Mouse (Mus musculus): ENCODE measurements at regions not wholly inside any gene's neighbourhood (a gene's known extent, or its start where the extent isn't known, plus 50 kb on each side); places are given as distances from the start of the nearest gene placed in this dataset.
A peak's percentile ranks its signal among the peaks of the same experiment; 100 is the strongest.

DNA sequence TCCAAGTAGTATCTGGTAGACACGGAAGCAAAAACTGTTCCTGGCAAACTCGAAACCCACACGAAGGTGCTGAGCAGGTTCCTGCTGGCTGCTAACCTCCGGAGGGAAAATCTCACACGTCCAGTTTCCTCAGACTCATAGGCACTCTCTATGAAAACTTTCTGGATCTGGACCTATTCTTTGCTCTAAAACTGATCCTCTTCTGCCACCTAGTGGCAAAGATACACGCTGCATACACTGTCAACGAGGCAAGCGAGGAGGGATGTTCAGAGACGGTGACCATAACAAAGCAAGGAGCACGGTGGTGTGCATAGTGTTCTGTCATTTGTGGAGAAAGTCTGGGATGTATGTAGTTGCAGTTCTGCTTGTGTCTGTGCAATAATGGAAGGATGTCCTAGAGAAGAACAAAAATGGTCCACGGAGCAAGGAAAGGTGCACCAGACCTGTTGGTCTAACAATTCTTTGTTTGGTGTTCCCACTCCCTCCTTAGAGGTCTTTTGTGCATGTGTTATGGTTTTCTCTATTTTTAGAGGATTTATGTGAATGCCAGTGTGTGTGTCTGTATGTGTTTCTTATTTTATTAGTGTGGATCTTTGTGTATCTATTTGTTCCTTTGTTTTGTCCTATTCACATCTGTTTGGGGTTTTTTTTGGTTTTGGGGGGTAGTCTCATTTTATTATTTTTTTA, 57.0 kb upstream of the Siglech start:
- peak; percentile 50 for DNase-seq (ENCODE audit: low spot score)
